Mouse (Mus musculus): ENCODE results near the gene Gm49369.

Gm49369 gene

DNA sequence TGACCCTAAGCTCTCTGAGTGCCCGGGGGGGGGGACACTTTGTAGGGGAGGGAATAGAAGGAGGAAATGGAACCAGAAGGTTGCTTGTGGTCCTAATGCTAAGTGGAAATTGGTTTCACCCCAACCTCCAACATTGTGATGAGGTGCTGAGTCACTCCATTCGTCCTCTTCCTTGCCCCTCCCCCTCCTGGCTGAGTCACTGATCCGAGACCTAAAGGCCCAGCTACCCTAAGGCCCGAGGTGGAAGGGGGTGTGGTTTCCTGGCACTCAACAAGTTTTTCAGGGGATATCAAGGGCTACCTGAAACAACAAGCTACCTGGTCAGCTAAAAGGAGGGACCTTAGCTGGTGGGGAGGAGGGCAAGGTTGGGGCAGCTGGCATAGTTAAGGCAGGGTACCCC lies 10.7 kb upstream of the Gm49369 start:
- no peak for DNase-seq

DNA sequence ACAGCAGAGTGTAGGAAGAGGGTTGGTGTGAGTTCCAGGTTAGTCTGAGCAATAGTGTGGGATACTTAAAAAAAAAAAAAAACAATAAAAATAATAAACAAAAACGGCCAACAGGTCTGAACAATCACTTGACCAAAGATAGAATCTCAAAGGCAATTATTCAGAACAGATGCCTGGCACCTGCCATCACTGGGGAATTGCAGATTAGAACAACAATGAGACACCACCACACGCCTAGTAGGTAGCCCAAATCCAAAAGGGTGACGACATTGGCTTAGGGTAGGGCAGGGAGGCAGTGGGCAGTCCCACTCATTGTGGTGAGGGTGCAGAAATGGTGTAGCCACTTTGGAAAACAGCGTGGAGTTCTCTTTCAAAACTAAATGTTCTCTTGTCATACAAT lies 9.1 kb upstream of the Gm49369 start:
- DNase-seq, result no peak

DNA sequence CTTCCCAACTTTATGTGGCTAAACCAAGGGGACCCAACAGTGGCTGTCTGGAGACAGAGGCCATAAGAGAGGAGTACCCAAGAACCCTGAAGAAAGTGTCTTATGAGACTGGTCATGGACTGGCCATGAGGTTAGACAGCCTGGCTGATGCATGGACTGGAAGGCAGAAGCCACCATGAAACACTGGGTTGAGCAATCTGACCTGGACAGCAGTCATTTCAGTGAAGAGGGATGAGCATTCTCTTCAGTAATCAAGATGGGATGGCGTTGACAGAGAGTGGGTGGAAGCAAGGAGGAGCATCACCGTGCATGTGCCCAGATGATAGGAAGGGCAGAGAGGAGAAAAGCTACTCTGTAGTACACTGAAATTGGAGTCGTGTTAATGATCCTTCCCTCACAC lies 8.6 kb upstream of the Gm49369 start:
- DNase-seq, result no peak

DNA sequence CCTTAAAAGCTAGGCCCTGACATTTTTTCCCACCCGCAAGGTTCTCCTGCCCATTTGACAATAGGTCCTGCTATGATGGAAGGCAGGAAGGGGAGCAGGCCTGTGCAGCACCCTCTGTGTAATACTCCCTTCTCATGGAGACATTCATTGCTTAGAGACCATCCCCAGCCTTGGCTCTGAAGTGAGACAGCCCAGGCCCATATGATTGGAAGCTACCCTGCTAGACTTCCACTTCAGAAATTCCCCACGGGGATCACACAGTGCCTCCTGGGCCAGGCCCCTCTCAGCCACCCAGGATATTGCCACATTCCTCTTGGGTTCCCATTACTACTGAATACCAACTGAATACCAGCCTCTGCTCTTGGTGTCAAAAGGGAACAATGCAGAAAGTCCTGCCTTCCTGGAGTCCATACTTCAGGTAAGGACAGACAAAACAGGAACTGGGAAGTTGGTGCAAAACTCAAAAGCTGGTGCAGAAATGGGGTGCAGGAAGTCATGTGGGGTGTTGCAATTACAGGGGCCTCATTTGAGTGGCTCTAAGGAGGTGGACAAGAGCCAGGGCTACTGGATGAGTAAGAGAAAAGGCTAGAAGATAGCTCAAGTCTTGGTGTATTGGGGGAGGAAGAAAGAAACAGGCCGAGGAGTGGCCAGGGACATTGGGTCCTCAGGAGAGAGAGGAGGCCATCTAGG lies 7.6 kb upstream of the Gm49369 start:
- no peak for DNase-seq

DNA sequence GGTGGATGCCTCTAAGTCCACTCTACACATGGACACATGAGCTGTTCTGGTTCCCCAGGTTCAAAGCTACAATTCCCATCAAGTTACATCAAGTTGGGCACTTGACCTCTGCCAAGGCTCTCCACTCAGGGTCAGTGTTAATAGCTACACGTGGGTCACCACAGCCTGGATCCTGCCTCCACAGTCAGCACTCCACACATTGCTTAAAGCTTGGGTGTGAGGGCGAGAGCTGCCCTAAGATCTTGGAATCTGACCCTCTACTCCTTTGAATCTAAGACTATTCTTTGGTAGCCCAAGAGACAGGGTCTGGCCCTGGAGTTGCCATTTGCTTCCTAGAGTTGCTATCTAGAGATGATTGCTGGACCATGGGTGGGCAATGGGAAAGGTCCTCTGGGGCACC lies 6.3 kb upstream of the Gm49369 start:
- no peak for DNase-seq

DNA sequence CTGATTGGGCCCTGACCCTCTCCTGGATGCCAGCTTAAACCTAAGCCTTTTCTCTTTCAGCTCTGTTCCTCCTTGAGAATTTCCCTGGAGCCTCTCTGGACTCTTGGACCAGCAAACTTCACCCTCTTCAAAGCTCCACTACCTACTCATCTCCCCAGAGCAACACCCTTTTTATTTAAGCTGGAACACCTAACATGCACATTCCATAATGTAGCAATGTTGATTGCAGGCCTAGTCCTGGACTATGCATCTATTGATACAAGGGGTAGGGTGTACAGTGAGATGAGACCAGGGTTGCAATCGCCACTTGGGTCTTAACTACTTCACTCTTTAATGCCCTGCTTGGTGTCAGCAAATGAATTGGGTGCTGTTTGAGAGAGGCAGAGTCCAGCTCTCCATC lies 5.7 kb upstream of the Gm49369 start:
- no peak for DNase-seq

DNA sequence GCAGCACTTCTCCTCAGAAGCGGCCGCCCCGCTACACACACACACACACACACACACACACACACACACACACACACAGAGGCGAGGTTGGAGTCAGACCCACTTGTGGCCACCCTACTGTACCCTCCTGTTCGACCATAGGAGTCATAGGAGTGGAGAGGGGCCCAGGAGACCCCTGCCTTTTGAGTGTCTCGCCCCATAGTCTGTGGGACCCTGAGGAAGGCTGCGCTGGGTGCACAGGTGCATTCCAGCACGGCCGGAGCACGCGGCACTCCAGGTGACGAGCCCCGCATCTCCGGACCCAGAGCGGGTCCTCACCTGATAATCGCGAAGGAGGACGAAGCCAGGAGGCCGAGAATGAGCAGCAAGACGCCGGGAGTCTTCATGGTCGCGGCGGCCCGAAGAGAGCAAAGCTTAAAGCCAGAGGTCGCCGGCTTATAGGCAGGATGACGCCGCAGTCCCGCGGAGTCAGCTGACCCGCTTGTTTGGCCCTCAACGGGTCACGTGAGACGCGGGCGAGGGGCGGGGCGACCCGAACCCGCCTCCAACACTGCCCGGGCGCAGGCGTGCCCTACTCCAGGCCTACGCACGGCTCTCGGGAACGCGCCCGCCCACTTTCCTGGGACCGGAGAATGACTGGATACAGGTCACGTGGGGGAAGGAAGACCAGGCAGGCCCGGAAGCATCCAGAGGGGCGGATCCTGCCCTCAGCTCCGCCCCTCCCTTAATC lies 5.1 kb upstream of the Gm49369 start, which contains the start of gene Ctsd:
Gene Ctsd, minus strand, starts transcription at position 620 of the 730 bp plus-strand sequence.
- DNase-seq, result peak; percentile 98 to 99

DNA sequence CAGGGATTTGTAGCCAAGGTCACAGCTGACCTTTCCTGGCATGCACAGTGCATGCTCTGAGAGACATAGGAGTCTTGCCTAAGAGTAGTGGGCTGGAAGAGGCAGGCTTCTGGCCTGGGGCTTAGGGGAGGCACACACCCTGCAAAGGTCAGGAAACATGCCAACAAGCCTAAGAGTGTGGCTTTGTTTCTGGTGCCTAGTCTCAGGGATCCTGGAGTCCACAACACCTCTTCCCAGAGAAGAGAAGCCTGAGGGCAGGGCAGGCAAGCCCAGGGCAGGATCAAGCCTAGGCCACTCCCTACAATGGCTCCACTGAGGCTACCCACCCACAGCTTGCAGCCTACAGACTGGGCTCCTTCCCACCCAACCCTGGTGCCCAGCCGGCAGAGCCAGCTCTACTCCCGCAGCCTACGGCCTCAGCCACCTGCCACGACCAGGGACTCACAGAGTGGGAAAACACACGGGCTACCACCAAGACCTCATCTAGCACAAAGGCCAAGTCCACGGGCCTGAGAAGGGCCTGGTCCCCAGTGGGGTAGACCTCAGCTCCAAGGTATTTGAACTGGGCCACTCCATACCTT lies 4.2 kb upstream of the Gm49369 start:
- peak; percentile 28 to 37 for DNase-seq

DNA sequence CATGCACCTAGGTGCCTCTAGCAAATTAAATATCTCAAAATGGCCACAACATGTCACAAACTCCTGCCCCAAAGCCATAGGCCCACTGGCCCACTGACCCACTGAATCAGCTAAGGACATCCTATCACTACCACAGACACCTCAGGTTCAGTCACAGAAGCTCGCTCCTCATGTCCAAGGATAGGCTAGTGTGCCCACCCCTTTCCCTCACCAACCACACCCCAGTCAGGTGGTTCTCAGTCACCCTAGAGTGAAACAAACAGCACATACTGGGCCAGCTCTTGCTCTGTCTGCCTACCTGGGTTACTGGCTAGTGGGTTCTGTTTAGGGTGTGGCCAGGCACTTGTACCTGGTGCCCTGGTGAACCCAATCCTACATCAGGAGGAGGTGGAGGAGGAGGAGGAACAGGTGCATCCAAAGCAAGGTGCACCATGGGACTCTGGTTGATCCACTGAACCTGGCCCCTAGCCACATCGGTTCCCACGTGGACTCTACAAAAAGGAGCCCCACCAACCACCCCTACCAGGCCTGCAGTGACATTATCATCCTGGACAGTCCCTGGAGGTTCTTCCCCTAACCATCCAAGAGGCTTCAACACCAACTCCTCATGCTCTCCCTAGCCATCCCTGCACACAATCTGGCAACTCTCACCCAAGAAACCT lies 3.4 kb upstream of the Gm49369 start:
- DNase-seq, result no peak

DNA sequence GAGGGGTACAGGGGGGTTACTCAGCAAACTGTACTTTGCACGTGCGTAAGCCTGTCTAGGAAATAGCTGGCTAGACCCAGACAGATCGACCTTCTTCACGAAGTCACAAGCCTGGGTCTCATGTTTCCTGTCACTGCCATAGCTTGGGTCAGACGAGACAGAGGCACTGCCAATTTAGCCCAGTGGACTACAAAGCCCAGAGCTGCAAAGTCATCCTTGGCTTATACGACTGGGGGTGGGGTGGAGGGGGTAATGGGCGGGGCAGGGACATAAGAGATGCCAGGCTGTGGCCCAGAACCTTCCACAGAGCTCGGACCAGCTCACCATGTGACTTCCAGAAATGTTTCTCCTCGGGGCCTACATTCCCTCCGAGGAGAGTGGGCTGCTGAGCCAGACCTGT lies 1.8 kb upstream of the Gm49369 start:
- no peak for DNase-seq

DNA sequence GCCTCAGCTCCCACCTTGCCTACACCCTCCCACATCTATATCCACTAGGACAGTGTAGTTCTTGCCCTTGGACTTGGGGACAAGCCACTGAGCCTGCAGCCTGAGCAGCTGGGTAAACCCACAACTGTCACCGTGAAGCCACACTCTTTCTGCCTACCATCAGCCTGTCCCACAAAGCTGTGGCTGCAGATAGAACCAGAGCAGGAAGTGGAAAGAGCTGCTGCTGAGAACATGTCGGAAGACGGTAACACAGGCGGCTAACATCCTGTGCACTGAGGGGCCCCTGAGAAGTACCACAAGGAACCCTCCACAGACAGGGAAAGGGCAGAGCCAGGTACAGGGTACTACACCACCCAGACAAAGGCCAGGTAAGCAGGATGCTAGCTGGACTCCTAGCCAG lies 1.3 kb downstream of the Gm49369 start:
- no peak for DNase-seq

DNA sequence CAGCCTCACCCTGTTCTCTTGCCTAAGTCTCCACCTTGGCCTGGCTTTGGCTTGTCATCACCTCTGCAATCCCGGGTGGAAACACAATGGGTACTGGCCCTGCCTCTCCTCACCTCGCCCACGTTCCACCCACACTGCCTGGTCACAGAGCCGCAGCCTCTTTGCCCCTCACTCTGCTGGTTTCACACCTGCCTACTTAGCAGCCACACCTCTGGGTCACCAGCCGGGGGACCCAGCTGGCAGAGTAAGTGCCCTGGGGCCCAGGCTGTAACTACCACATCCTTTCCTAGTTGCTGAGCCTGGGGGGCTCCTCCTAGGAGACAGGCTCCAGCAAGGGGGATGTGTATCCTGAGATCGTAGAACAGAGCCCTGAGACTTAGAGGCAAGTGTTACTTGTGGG lies 3.3 kb downstream of the Gm49369 start:
- DNase-seq, result no peak

DNA sequence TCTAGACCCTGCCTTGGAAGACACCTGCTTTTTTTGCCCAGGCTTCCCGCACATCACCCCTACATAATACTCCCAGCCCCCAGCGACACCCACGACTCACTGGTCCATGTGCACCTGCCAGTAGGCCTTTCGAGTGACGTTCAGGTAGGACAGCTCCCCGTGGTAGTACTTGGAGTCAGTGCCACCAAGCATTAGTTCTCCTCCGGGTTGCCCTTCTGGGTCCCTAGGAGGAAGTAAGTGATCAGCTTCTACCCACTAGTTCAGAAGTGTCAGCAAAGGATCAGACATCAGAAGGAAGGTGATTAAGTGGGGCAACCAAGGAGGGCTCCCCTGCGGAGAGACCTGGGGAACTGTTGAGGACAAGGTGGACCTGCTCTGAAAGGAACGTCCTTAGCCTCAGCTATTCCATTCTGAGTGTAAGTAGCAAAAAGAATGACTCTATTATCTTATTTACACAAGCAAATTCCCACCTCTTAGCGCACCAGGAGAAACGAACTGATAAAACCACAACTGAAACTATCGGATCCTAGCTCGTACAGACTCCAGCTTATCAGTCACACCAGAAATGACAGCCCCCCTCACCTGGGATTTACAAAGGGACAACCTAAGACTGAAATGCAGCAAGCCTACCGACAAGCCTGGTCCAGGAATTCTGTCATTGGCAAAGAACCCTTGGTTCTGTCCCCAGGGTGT lies 5.1 kb downstream of the Gm49369 start:
- DNase-seq, result no peak

DNA sequence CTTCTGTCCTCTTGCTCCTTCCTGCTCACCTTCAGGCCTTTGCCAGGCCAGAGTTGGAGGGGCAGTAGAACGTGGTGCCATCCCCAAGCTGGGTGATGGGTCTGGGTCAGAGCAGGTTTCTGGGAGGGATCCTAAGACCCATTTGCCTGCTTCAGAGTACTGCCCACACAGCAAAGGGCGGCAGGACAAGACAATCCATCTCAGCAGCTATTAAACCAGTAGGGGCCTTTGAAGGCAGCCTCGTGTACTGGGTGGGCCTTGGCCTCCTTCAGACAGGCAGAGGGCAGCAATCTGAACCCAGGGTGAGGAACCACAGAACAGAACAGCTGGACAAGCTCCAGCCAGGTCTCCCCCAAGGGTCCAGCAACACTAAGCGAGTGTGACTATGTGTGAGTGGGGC lies 6.4 kb downstream of the Gm49369 start:
- DNase-seq, result peak in 1 of 2 experiments; percentile 20

DNA sequence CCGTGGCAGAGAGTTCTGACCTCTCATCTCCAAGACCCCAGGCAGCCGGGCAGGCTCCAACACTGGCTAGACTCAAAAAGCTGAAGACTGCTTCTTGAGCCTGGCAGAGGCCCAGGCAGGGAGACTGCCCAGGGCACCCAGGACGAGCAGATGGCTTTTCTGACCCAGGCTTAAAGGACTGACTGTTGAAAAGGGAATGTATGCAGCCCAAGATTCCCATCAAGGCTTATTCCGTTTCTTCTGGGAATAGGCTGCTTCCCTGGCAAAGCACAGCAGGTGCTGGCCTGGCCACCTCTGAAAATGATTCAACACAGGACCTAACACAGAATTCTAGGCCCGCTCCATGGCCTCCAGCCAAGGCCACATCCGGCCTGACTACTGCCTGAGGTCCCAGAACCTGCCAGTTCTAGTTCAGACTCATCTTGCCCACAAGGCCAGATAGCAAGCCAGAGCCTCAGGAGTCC lies 7.2 kb downstream of the Gm49369 start:
- DNase-seq, result peak; percentile 81 to 83

DNA sequence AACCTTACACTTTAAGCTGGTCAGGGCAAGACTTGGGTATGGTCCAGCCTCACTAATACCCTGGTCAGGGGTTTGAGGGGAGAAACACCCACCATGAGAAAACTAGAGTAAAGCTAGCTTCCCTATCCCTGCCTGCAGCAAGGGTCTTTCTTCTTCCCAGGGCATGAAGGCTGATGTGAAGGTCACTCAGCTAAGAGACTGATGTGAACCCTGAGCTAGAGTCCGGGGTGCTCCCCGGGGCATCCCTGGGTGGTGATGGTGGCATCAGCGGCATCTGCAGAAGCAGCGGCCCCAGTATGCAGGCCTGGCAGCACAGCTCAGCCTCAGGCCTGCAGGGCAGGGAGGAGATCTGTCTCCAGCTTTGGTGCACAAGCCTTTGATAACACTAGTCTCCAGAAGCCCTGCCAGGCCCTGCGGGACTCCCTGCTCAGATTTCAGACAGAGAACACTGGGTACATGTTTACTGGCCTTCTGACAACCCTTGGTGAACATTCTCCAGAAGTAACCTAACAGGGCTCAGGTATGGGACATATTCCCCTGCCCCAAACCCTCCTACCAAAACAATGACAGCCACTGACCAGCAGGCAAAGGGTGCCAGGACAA lies 8.0 kb downstream of the Gm49369 start:
- DNase-seq, result peak; percentile 27 to 37

DNA sequence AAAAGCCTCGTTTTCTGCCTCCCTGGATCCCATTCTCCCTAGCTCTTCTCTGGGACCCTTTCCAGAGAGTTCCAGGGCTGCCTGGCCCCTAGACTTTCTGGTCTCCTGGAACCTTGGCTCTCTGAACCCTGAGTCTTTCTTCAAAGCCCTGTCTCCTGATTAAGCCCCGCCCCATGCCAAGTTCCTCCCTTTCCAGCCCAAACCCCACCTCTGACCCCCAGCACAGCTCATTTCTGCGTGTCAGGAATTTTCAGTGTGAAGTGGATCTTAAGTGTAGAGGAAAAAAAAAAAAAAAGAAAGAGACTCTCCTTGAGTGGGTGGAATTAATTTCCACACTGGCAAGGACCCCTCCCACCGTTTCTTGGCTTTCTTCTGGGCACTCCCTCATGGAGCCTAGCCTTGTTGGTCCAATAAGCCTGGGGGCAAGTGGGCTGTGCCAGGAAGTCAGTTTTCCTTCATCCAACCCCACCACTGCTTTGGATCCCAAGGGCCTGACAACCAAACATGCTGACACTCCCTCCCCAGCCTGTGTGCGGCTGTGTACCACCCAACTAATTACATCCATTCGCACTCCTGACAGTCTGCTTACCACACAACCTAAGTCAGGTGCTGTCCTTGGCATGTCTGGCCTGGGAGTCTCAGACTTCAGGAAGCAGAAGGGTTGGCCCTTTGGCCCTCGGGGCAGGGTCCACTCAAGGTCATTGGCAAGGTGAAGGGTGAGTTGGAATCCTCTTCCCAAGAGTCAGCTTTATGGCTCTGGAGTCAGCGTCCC lies 8.6 kb downstream of the Gm49369 start, which contains the start of gene Ifitm10:
Gene Ifitm10, minus strand, starts transcription at position 113 of the 772 bp plus-strand sequence.
- peak; percentile 25 to 37 for DNase-seq

DNA sequence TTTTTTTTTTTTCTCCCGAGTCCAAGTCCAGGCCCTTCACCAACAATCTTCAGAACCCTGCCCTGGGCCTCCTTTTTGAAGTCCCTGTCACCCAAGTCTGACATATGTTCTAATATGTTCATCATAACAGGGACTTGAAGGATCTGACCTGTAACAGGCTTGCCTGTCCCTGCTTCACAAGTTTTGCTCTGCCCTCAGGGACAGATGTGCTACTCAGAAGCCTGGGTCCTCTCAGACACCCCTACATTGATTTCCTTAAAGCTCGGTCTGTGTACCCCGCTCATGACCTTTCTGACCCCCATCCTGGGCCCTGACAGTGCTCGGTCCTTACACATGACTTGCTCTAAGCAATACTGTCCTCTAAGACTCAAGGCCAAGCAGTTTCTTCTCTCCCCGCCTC lies 9.4 kb downstream of the Gm49369 start:
- no peak for DNase-seq

DNA sequence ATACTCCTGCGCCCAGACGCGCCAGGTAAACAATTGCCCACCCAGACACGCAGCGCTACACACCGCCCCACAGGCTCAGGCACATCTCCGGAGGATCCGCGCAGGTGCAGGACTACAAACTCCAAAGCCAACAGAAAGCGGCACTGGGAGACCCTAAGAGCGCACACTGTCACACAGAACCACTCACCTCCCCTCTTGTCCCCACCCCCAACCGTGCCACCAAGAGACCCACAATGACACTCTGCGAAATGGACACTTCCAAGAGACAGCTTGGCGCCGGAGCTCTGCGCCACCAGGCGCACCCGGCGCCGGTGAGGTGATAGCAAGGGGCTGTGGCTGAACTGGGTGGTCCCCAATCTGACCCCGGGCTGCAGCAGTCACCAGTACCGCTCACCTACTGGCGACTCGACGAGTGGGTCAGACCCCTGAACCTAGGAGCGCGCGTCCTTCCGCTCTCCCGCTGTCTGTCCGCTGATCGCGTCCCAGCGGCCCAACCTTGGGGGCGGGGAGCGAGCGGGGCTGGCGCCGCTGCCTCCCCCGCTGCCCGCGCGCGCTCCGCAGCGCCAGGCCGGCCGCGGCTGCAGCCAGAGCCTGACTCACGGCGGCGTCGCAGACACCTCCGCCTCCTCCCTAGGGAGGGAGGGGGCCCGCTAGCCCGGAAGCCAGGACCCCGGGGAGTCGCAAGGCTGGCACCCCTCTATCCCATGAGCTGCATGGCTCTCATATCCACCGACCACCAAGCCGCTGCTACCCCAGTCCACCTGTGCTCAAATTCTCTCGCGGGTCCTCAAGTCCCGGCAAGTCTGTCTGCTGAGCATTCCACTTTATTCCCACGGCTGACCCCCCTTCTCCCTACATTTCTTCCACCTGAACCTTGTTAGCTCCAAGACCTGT lies 10.5 kb downstream of the Gm49369 start:
- peak; percentile 65 to 75 for DNase-seq

DNA sequence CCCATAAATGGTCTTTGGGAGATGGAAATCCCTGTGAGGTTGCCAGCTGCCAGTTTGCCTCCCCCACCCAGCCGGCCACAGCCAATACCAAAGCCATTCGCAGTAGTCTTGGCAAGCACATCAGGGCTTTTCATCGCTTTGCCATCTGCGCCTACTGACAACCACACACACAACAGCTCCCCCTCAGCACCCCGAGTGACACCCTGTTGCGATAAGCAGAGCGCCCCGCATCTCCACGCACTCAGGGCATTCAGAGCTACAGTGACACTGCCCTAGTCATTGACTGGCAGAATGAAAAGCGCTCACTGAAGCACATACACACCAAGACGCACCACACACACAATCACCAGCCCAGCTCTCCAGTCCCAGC lies 11.1 kb downstream of the Gm49369 start:
- DNase-seq, result peak in 1 of 2 experiments; percentile 77
